Mouse (Mus musculus) G1E (cell line): Measurements from ENCODE around the gene Tirap. TPM values are rescaled to one million over a fixed set of nuclear protein-coding genes. Genes with fewer than 3 reads are reported as not detected.

Source experiments
- ATAC-seq: 2 replicates; pipeline ENCODE4 v1.8.0; 2016; ENCODE audit warnings: mild to moderate bottlenecking; ENCODE audit not compliant: insufficient number of reproducible peaks, poor library complexity, low FRiP score, severe bottlenecking; ENCODE audit errors: extremely low read depth
- DNase-seq: peaks from one replicate; pipeline ENCODE4 v3.0.0; 2012; ENCODE audit warnings: low spot score
- H3K27me3 ChIP-seq: 2 replicates; pipeline ENCODE4 v1.6.1; 2012; ENCODE audit warnings: mild to moderate bottlenecking, low read length, inconsistent platforms; ENCODE audit not compliant: insufficient read depth
- H3K36me3 ChIP-seq: replicated peaks from 2 replicates; pipeline ENCODE3; 2012; ENCODE audit warnings: mild to moderate bottlenecking, inconsistent platforms
- H3K4me1 ChIP-seq: 2 replicates; pipeline ENCODE4 v1.6.1; 2012; ENCODE audit warnings: low read depth, low read length, inconsistent platforms, mixed read lengths; ENCODE audit not compliant: insufficient read depth
- H3K4me3 ChIP-seq: 2 replicates; pipeline ENCODE4 v1.5.1; 2012; ENCODE audit warnings: low read depth, mild to moderate bottlenecking, inconsistent platforms, low read length, moderate library complexity, mixed read lengths
- H3K9me3 ChIP-seq: replicated peaks from 2 replicates; pipeline ENCODE4 v1.6.1; 2012; ENCODE audit warnings: inconsistent platforms
- CTCF ChIP-seq: IDR thresholded peaks from 2 replicates; pipeline ENCODE4 v1.5.1; 2012; ENCODE audit warnings: low read depth, low read length, inconsistent platforms, mixed read lengths
- GATA1 ChIP-seq: IDR thresholded peaks from 2 replicates; pipeline ENCODE4 v1.6.1; 2012; ENCODE audit warnings: borderline replicate concordance, low read length, inconsistent platforms, mixed read lengths
- GATA2 ChIP-seq: IDR thresholded peaks from 2 replicates; pipeline ENCODE4 v1.6.1; 2012; ENCODE audit warnings: low read depth, low read length, inconsistent platforms, borderline replicate concordance
- POLR2AphosphoS5 ChIP-seq: IDR thresholded peaks from 2 replicates; pipeline ENCODE4 v1.6.1; 2012; ENCODE audit warnings: low read depth, low read length, inconsistent platforms; ENCODE audit not compliant: insufficient replicate concordance
- TAL1 ChIP-seq: conservative IDR thresholded peaks from 2 replicates; pipeline ENCODE4 v1.6.1; 2012; ENCODE audit warnings: low read depth, low read length, inconsistent platforms, mixed read lengths
- polyA plus RNA-seq: library from polyadenylated mRNA; stranded (reverse); fragments of >175 nt; gene quantifications from 2 replicates; pipeline ENCODE4 v1.2.3, GENCODE M21; 2012
- total RNA-seq, 2 experiments: library from RNA; stranded (forward) in 1 of 2; stranded (reverse) in 1 of 2; fragments of 200-1000 nt in 1 of 2; fragments of >200 nt in 1 of 2; fragmentation: Nextera tagmentation in 1 of 2; gene quantifications; 2 replicates each; pipeline ENCODE4 v1.2.3; 2014 to 2017

The Tirap gene
- 6.8 and 11.7 TPM in 2 replicates for total RNA-seq (2014; fragmentation: Nextera tagmentation)
- 7.7 and 8.1 TPM in 2 replicates for total RNA-seq (2017)
- 5.0 and 5.3 TPM in 2 replicates for polyA plus RNA-seq

GRCm38 (mm10) chr9:35199772-35200471 lies at the start of gene Tirap, which contains the start of gene Srpr:
Tirap (minus strand) TSS chr9:35200291.
Srpr (plus strand) TSS chr9:35200175.
- H3K9me3 ChIP-seq = no peaks in the 10 kb centered on the region
- DNase-seq (peak; percentile 85), ATAC-seq (peak; percentile 75)
- peaks cover 28% of the 10 kb centered on the region for H3K36me3 ChIP-seq
- peak within 1 kb of the TSS; percentile 78 for H3K4me3 ChIP-seq
- H3K4me1 ChIP-seq = peaks cover 48% of the 10 kb centered on the region
- H3K27me3 ChIP-seq = no peaks in the 10 kb centered on the region
- TF ChIP-seq GATA2 (no peak), POLR2AphosphoS5 (no peak), GATA1 (no peak), CTCF (peak; percentile 38; the same call in 1 of the 2 replicates), TAL1 (no peak)

GRCm38 (mm10) chr9:35249476-35249875 lies 49.4 kb upstream of the Tirap start:
- DNase-seq = no peak
- no peaks in the 10 kb centered on the region for H3K27me3 ChIP-seq
- no peak for TF ChIP-seq GATA2
- TF ChIP-seq TAL1 = no peak
- TF ChIP-seq CTCF = no peak
- TF ChIP-seq POLR2AphosphoS5 = no peak
- TF ChIP-seq GATA1 = no peak

DNA sequence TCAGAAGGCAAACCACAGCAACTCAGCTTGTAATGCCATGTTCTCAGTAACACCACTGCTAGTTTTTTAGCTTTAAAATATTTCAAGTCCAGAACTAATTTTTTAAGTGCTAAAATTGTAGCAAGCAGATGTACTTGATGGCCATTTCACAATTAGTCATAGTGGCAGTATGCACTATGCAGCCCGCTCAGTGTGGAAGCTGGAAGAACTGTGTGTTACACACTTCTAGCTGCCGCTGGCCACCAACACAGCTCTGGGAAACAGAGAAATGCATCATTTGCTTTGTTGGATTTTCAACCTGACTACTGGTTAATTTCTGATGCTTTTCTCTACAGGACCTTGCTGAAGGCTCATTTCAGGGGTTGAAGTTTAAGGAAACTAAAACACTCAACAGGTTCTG lies 47.3 kb upstream of the Tirap start:
- no peak for TF ChIP-seq GATA2
- no peak for TF ChIP-seq TAL1
- no peak for TF ChIP-seq POLR2AphosphoS5
- no peak for TF ChIP-seq GATA1
- no peak for TF ChIP-seq CTCF
- H3K4me3 ChIP-seq = no peak overlapping the region
- no peaks in the 10 kb centered on the region for H3K27me3 ChIP-seq
- peaks cover 8% of the 10 kb centered on the region; the same call in 1 of the 2 replicates for H3K4me1 ChIP-seq
- no peak for DNase-seq
- no peak for ATAC-seq
- H3K36me3 ChIP-seq = peaks cover 43% of the 10 kb centered on the region
- H3K9me3 ChIP-seq = no peaks in the 10 kb centered on the region

More at GRCm38 (mm10) chr9:35249476-35249875, 49.4 kb upstream of the Tirap start:
- Histone ChIP-seq H3K36me3 (peaks cover 51% of the 10 kb centered on the region), H3K4me1 (peaks cover 9% of the 10 kb centered on the region; the same call in 1 of the 2 replicates), H3K9me3 (no peaks in the 10 kb centered on the region), H3K4me3 (no peak overlapping the region)
- no peak for ATAC-seq

- no peaks in the 10 kb centered on the region for H3K27me3 ChIP-seq
Observed at GRCm38 (mm10) chr9:35239734-35240133, 39.6 kb upstream of the Tirap start.

GRCm38 (mm10) chr9:35238915-35239571 lies 39.0 kb upstream of the Tirap start:
- TF ChIP-seq GATA1 (no peak), GATA2 (no peak), POLR2AphosphoS5 (no peak), TAL1 (no peak), CTCF (no peak)
- Histone ChIP-seq H3K36me3 (peaks cover 55% of the 10 kb centered on the region), H3K27me3 (no peaks in the 10 kb centered on the region), H3K4me3 (no peak overlapping the region), H3K9me3 (no peaks in the 10 kb centered on the region), H3K4me1 (0 out of 2 replicates have a peak, but pooled peaks cover 2% of the 10 kb centered on the region)
- ATAC-seq (no peak), DNase-seq (no peak)

More at GRCm38 (mm10) chr9:35239734-35240133, 39.6 kb upstream of the Tirap start:
- no peak for DNase-seq
- Histone ChIP-seq H3K4me1 (0 out of 2 replicates have a peak, but pooled peaks cover 2% of the 10 kb centered on the region), H3K4me3 (no peak overlapping the region), H3K9me3 (no peaks in the 10 kb centered on the region), H3K36me3 (peaks cover 54% of the 10 kb centered on the region)
- no peak for TF ChIP-seq TAL1
- TF ChIP-seq POLR2AphosphoS5 = no peak
- no peak for TF ChIP-seq GATA2
- TF ChIP-seq GATA1 = no peak
- no peak for TF ChIP-seq CTCF
- no peak for ATAC-seq

DNA sequence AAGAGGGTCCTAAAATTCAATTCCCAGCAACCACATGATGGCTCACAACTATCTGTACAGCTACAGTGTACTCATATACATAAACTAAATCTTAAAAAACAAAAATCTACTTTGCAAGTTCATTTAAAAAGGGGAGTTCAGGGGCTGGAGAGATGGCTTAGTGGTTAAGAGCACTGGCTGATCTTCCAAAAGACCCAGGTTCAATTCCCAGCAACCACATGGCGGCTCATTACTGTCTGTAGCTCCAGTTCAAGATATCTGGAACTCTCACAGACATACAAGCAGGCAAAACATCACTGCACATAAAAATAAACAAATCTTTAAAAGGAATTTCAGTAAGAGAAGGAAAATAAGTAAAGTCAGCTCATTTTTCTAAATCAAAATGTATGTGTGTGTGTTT lies 38.3 kb upstream of the Tirap start:
- 0 out of 2 replicates have a peak, but pooled peaks cover 2% of the 10 kb centered on the region for H3K4me1 ChIP-seq
- no peak for TF ChIP-seq GATA1
- no peak for TF ChIP-seq CTCF
- no peak for TF ChIP-seq POLR2AphosphoS5
- TF ChIP-seq TAL1 = no peak
- TF ChIP-seq GATA2 = no peak
- ATAC-seq = no peak
- H3K4me3 ChIP-seq = no peak overlapping the region
- no peaks in the 10 kb centered on the region for H3K9me3 ChIP-seq
- DNase-seq = no peak
- H3K27me3 ChIP-seq = no peaks in the 10 kb centered on the region
- peaks cover 59% of the 10 kb centered on the region for H3K36me3 ChIP-seq
